20 mouse cellular contexts compared by ENCODE assay signal in genomic region chr6:91865601-91866000, GRCm38 (mm10). TPM values are rescaled to one million over a fixed set of nuclear protein-coding genes. Genes with fewer than 3 reads are reported as not detected.
A peak's percentile ranks its signal among the peaks of the same experiment; 100 is the strongest.
DNase-seq lines count a peak whose midpoint lies in the region; ATAC-seq and TF ChIP-seq lines count a peak whose summit lies in the region.
"Had no signal": no experiment of that assay in that cellular context is flagged by ENCODE, and none has a peak within 500 bp of the region (broad histone marks: within the 10 kb centered on the region; RNA-seq: fewer than 3 reads in every experiment).

No protein-coding gene starts in this region.

- H3K27me3 ChIP-seq in forebrain, postnatal 0 days (ENCODE audit: insufficient read depth, low read length), result no peaks in the 10 kb centered on the region
- H3K27me3 ChIP-seq: liver, embryonic 15.5 days had no signal

- intact Hi-C loops in heart, postnatal 10 days (cut with DNase I), result no loop called here

- no peaks in the 10 kb centered on the region for H3K9me3 ChIP-seq in forebrain, postnatal 0 days (ENCODE audit: low read length)
- H3K9me3 ChIP-seq: G1E; heart, embryonic 10.5 days; limb, embryonic 13.5 days; liver, embryonic 15.5 days had no signal

- no peak for ATAC-seq in forebrain, postnatal 0 days
- ATAC-seq: forebrain, embryonic 14.5 days had no signal

- TF ChIP-seq CTCF in forebrain, postnatal 0 days (IDR thresholded peaks at IDR 0.05; ENCODE audit: low read depth), result no peak

- no peaks in the 10 kb centered on the region for H3K4me1 ChIP-seq in forebrain, postnatal 0 days (ENCODE audit: insufficient read depth)
- H3K4me1 ChIP-seq: heart, embryonic 10.5 days; limb, embryonic 13.5 days; liver, embryonic 15.5 days had no signal

- H3K27ac ChIP-seq in forebrain, postnatal 0 days (ENCODE audit: low read depth, low read length), result no peak overlapping the region
- H3K27ac ChIP-seq: heart, embryonic 10.5 days; limb, embryonic 13.5 days; liver, embryonic 15.5 days had no signal

- WGBS in forebrain, postnatal 0 days, result 79% methylated on average over 11 of the region's 11 CpGs

- peak; percentile 78 for DNase-seq in heart, adult 11 months
- no peak for DNase-seq in heart, postnatal 10 days
- peak; percentile 41 for DNase-seq in thymus, postnatal 0 days (ENCODE audit: low spot score)
- DNase-seq in thymus, postnatal 14 days, result no peak
- peak; percentile 56 for DNase-seq in naive thymus-derived CD4-positive, alpha-beta T cell, adult 2 months (ENCODE audit: low read depth)
- DNase-seq in forebrain, postnatal 0 days, result no peak
- DNase-seq in embryo, embryonic 10.5 days (ENCODE audit: low spot score), result no peak
- DNase-seq: adrenal gland, adult 8-10 months; B cell, adult 2 months; cerebellum, adult 9-10 months; gastrocnemius, postnatal 14 days; heart, postnatal 4 days; kidney, adult 8-10 months; lung, postnatal 10 days had no signal

- H3K4me3 ChIP-seq in forebrain, postnatal 0 days (ENCODE audit: low read depth, low read length), result no peak overlapping the region
- H3K4me3 ChIP-seq: heart, embryonic 10.5 days; limb, embryonic 13.5 days; liver, embryonic 15.5 days had no signal

- no peak overlapping the region for H3K9ac ChIP-seq in forebrain, postnatal 0 days
- H3K9ac ChIP-seq: limb, embryonic 13.5 days; liver, embryonic 15.5 days had no signal

- H3K36me3 ChIP-seq in forebrain, postnatal 0 days (ENCODE audit: insufficient read depth), result no peaks in the 10 kb centered on the region
- H3K36me3 ChIP-seq: G1E; heart, embryonic 10.5 days; limb, embryonic 13.5 days; liver, embryonic 15.5 days had no signal

- no peak overlapping the region for H3K4me2 ChIP-seq in forebrain, postnatal 0 days (ENCODE audit: low read depth)
- H3K4me2 ChIP-seq: limb, embryonic 13.5 days; liver, embryonic 15.5 days had no signal

RNA-seq across cellular contexts. Expression of gene Ccdc174, which starts 12.3 kb away (rescaled TPM):
- total RNA-seq in heart, postnatal 10 days (2021), result 10 to 100 TPM; 11.4 to 14.0 TPM
- polyA plus RNA-seq in thymus, postnatal 0 days (2015; fragmentation: Nextera tagmentation; extraction: Ambion mirVana), result 58.5 and 62.6 TPM in 2 replicates
- 22.8 and 23.4 TPM in 2 replicates for total RNA-seq in forebrain, postnatal 0 days (2014; rRNA removed)
- 30.8 and 35.2 TPM in 2 replicates for polyA plus RNA-seq in forebrain, postnatal 0 days (2015; fragmentation: Nextera tagmentation; extraction: Ambion mirVana)

RNA-seq across cellular contexts. Expression of gene 4930590J08Rik, which starts 37.0 kb away (rescaled TPM):
- 1 to 10 TPM in 1 of 2 experiments, under 1 TPM in 1; 0.67 to 1.1 TPM for total RNA-seq in heart, postnatal 10 days (2021)
- polyA plus RNA-seq in thymus, postnatal 0 days (2015; fragmentation: Nextera tagmentation; extraction: Ambion mirVana), result 0.38 and 0.40 TPM in 2 replicates
- 1.5 and 3.7 TPM in 2 replicates for total RNA-seq in forebrain, postnatal 0 days (2014; rRNA removed)
- polyA plus RNA-seq in forebrain, postnatal 0 days (2015; fragmentation: Nextera tagmentation; extraction: Ambion mirVana), result 0.26 and 0.36 TPM in 2 replicates
- total RNA-seq: monocyte, adult 5-6 weeks had no signal

RNA-seq across cellular contexts. Expression of gene Grip2, which starts 38.6 kb away (rescaled TPM):
- 10 to 100 TPM; 10.2 to 21.4 TPM for total RNA-seq in heart, postnatal 10 days (2021)
- polyA plus RNA-seq in thymus, postnatal 0 days (2015; fragmentation: Nextera tagmentation; extraction: Ambion mirVana), result 0.05 and 0.08 TPM in 2 replicates
- 19.9 and 24.9 TPM in 2 replicates for total RNA-seq in forebrain, postnatal 0 days (2014; rRNA removed)
- polyA plus RNA-seq in forebrain, postnatal 0 days (2015; fragmentation: Nextera tagmentation; extraction: Ambion mirVana), result 7.7 and 7.8 TPM in 2 replicates
- total RNA-seq: monocyte, adult 5-6 weeks had no signal
- polyA plus RNA-seq: G1E had no signal

Comparison
In these comparisons a context has a peak if more than half of its experiments do, and no peak if none do; other contexts are left out.
1. DNase-seq: peak in heart, adult 11 months (single experiment), thymus, postnatal 0 days (single experiment) and naive thymus-derived CD4-positive, alpha-beta T cell, adult 2 months (single experiment); none in heart, postnatal 10 days (0 of 2), thymus, postnatal 14 days (single experiment), forebrain, postnatal 0 days (single experiment) and embryo, embryonic 10.5 days (single experiment).